Mouse (Mus musculus) adrenal gland, adult 8-10 months (tissue): ENCODE measurements around the gene Ube2l3. TPM values are rescaled to one million over a fixed set of nuclear protein-coding genes. Genes with fewer than 3 reads are reported as not detected.
"Not testable (repeated sequence)": the region's sequence is repeated elsewhere in the genome, so short reads cannot be mapped to it uniquely, and the experiment has no call there.

Experiments
- DNase-seq: peaks from one replicate; pipeline ENCODE4 v3.0.0; 2022
- total RNA-seq, 4 experiments: library from RNA; stranded (reverse); gene quantifications; 2 replicates each; pipeline ENCODE4 v1.2.4; 2022

Ube2l3 gene
- total RNA-seq, 4 experiments from 2014 or later = 162 to 223 (median 198) TPM

- peak; percentile 75 for DNase-seq
Observed at GRCm38 (mm10) chr16:17208389-17209361, 6.2 kb upstream of the Ube2l3 start, which contains the start of gene Rimbp3. Gene Rimbp3, plus strand, starts transcription at chr16:17208603.

- DNase-seq = peak; percentile 14
Observed at GRCm38 (mm10) chr16:17204990-17205389, 2.5 kb upstream of the Ube2l3 start.

- DNase-seq = no peak
Observed at GRCm38 (mm10) chr16:17201977-17202376, 472 bp downstream of the Ube2l3 start.

- DNase-seq = peak; percentile 77
Observed at GRCm38 (mm10) chr16:17200953-17201707, 1.3 kb downstream of the Ube2l3 start.

GRCm38 (mm10) chr16:17200121-17200952 is 2.1 kb downstream of the Ube2l3 start:
- no peak for DNase-seq

GRCm38 (mm10) chr16:17193823-17194222 is 8.6 kb downstream of the Ube2l3 start:
- DNase-seq = no peak

- no peak for DNase-seq
Observed at GRCm38 (mm10) chr16:17185475-17185874, 17.0 kb downstream of the Ube2l3 start.

- DNase-seq = no peak
Observed at GRCm38 (mm10) chr16:17183003-17183402, 19.4 kb downstream of the Ube2l3 start.

GRCm38 (mm10) chr16:17182136-17182535 is 20.3 kb downstream of the Ube2l3 start:
- DNase-seq = no peak

- no peak for DNase-seq
Observed at GRCm38 (mm10) chr16:17181382-17181781, 21.1 kb downstream of the Ube2l3 start.

- DNase-seq = no peak
Observed at GRCm38 (mm10) chr16:17179706-17180105, 22.7 kb downstream of the Ube2l3 start.

- no peak for DNase-seq
Observed at GRCm38 (mm10) chr16:17177623-17178170, 24.8 kb downstream of the Ube2l3 start.

- DNase-seq = peak; percentile 58
Observed at GRCm38 (mm10) chr16:17175765-17176164, 26.7 kb downstream of the Ube2l3 start.

GRCm38 (mm10) chr16:17168049-17168448 is 34.4 kb downstream of the Ube2l3 start:
- DNase-seq = no peak

GRCm38 (mm10) chr16:17167179-17167578 is 35.3 kb downstream of the Ube2l3 start:
- no peak for DNase-seq

- DNase-seq = not testable (repeated sequence)
Observed at GRCm38 (mm10) chr16:17165478-17165877, 37.0 kb downstream of the Ube2l3 start.

- DNase-seq = no peak
Observed at GRCm38 (mm10) chr16:17154346-17154745, 48.1 kb downstream of the Ube2l3 start.

- no peak for DNase-seq
Observed at GRCm38 (mm10) chr16:17151874-17152273, 50.6 kb downstream of the Ube2l3 start.

GRCm38 (mm10) chr16:17150520-17151258 is 51.8 kb downstream of the Ube2l3 start:
- DNase-seq = no peak

- DNase-seq = no peak
Observed at GRCm38 (mm10) chr16:17148084-17148483, 54.4 kb downstream of the Ube2l3 start.

GRCm38 (mm10) chr16:17147391-17147929 is 55.0 kb downstream of the Ube2l3 start:
- no peak for DNase-seq
